Mouse (Mus musculus) CH12.LX (cell line): ENCODE results near the gene Oprm1. TPM values are rescaled to one million over a fixed set of nuclear protein-coding genes. Genes with fewer than 3 reads are reported as not detected.
"Not testable (repeated sequence)": the region's sequence is repeated elsewhere in the genome, so short reads cannot be mapped to it uniquely, and the experiment has no call there.

Source experiments
- DNase-seq: peaks from one replicate; pipeline ENCODE4 v3.0.0-alpha.2; 2013; ENCODE audit errors: extremely low read depth
- H3K27ac ChIP-seq: 2 replicates; pipeline ENCODE4 v1.5.1; 2012; ENCODE audit warnings: low read depth, mild to moderate bottlenecking, control low read depth, moderate library complexity; ENCODE audit not compliant: insufficient read depth
- H3K27me3 ChIP-seq: replicated peaks from 2 replicates; pipeline ENCODE3; 2012; ENCODE audit warnings: inconsistent platforms
- H3K36me3 ChIP-seq, 2 experiments: replicated peaks in 1 of 2; 2 replicates each; pipeline versions ENCODE3 to v1.6.1; 2012; ENCODE audit warnings: inconsistent platforms in 1 of 2, low read length in 1 of 2, mild to moderate bottlenecking in 1 of 2, mixed read lengths in 1 of 2, moderate library complexity in 1 of 2; ENCODE audit not compliant: control insufficient read depth in 1 of 2, insufficient read depth in 1 of 2
- H3K4me1 ChIP-seq, 2 experiments: 2 replicates each; pipeline ENCODE4 v1.6.1; 2012; ENCODE audit warnings: inconsistent platforms in 1 of 2, moderate library complexity in 1 of 2; ENCODE audit not compliant: insufficient read depth in 2 of 2, control insufficient read depth in 1 of 2
- H3K4me2 ChIP-seq: 2 replicates; pipeline ENCODE4 v1.6.1; 2012; ENCODE audit warnings: low read depth, mild to moderate bottlenecking, control low read depth; ENCODE audit not compliant: poor library complexity, insufficient read depth, severe bottlenecking
- H3K4me3 ChIP-seq, 3 experiments: fragments of 150-350 bp in 1 of 3; sonication (generic) in 1 of 3; replicated peaks in 1 of 3; 2 replicates each; pipeline versions ENCODE3 to v1.5.1; 2011 to 2012; ENCODE audit warnings: low read depth in 2 of 3, low read length in 2 of 3, mild to moderate bottlenecking in 2 of 3, moderate library complexity in 2 of 3, control low read depth in 1 of 3, improper control_type of control experiment in 1 of 3, inconsistent platforms in 1 of 3, mixed read lengths in 1 of 3; ENCODE audit not compliant: poor library complexity in 1 of 3
- H3K79me2 ChIP-seq: replicated peaks from 2 replicates; pipeline ENCODE4 v1.6.1; 2012; ENCODE audit warnings: mild to moderate bottlenecking, moderate library complexity; ENCODE audit not compliant: control insufficient read depth, poor library complexity, insufficient read depth, severe bottlenecking; ENCODE audit errors: extremely low read depth
- H3K9ac ChIP-seq: 2 replicates; pipeline ENCODE4 v1.6.1; 2012; ENCODE audit warnings: low read depth, mild to moderate bottlenecking, control low read depth, moderate library complexity; ENCODE audit not compliant: insufficient read depth
- H3K9me3 ChIP-seq: replicated peaks from 2 replicates; pipeline ENCODE3; 2012; ENCODE audit warnings: low read length, inconsistent platforms, mixed read lengths
- BHLHE40 ChIP-seq: IDR thresholded peaks from 2 replicates; pipeline ENCODE4 v1.6.1; 2011; ENCODE audit warnings: mild to moderate bottlenecking, low read depth, low read length, improper control_type of control experiment
- CHD1 ChIP-seq: IDR thresholded peaks from 2 replicates; pipeline ENCODE4 v1.6.1; 2012; ENCODE audit warnings: low read depth, low read length, improper control_type of control experiment, inconsistent platforms
- CTCF ChIP-seq, 2 experiments: IDR thresholded peaks in 1 of 2; conservative IDR thresholded peaks in 1 of 2; 2 replicates each; pipeline ENCODE4 v1.5.1; 2011 to 2012; ENCODE audit warnings: low read depth in 2 of 2, low read length in 2 of 2, improper control_type of control experiment in 1 of 2, inconsistent platforms in 1 of 2, mild to moderate bottlenecking in 1 of 2, moderate library complexity in 1 of 2
- ETS1 ChIP-seq: conservative IDR thresholded peaks from 2 replicates; pipeline ENCODE4 v1.6.1; 2012; ENCODE audit warnings: low read depth, mild to moderate bottlenecking, inconsistent platforms, low read length, improper control_type of control experiment, moderate library complexity
- MAZ ChIP-seq: IDR thresholded peaks from 2 replicates; pipeline ENCODE4 v1.6.1; 2012; ENCODE audit warnings: low read depth, mild to moderate bottlenecking, inconsistent platforms, low read length, improper control_type of control experiment, moderate library complexity
- NELFE ChIP-seq: IDR thresholded peaks from 2 replicates; pipeline ENCODE4 v1.6.1; 2011; ENCODE audit warnings: low read depth, low read length, improper control_type of control experiment
- RAD21 ChIP-seq: IDR thresholded peaks from 2 replicates; pipeline ENCODE4 v1.6.1; 2011; ENCODE audit warnings: low read depth, mild to moderate bottlenecking, low read length, improper control_type of control experiment, moderate library complexity
- SMC3 ChIP-seq: IDR thresholded peaks from 2 replicates; pipeline ENCODE4 v1.6.1; 2011; ENCODE audit warnings: low read depth, low read length, improper control_type of control experiment
- ZC3H11A ChIP-seq: IDR thresholded peaks from 2 replicates; pipeline ENCODE4 v1.6.1; 2012; ENCODE audit warnings: low read depth, mild to moderate bottlenecking, inconsistent platforms, low read length, improper control_type of control experiment
- ZMIZ1 ChIP-seq: IDR thresholded peaks from 2 replicates; pipeline ENCODE4 v1.6.1; 2012; ENCODE audit warnings: low read depth, mild to moderate bottlenecking, inconsistent platforms, low read length, improper control_type of control experiment
- ZNF384 ChIP-seq: IDR thresholded peaks from 2 replicates; pipeline ENCODE4 v1.6.1; 2012; ENCODE audit warnings: low read depth, low read length, improper control_type of control experiment, inconsistent platforms
- dilution Hi-C: fragments of 300-500 bp; cut with MboI; formaldehyde crosslinking; loops from 2 replicates; pipeline ENCODE4 v1.14.3; 2020; ENCODE audit warnings: low sequenced_read_pairs; ENCODE audit not compliant: extremely low pct_unique_long_range_greater_than_20kb, extremely low pct_ligation_motif_present
- in situ Hi-C: fragments of 300-500 bp; cut with MboI; formaldehyde crosslinking; loops from 3 replicates; pipeline ENCODE4 v1.14.3; 2019; ENCODE audit warnings: low sequenced_read_pairs, low pct_ligation_motif_present, low pct_unique_long_range_greater_than_20kb, mixed read lengths
- polyA plus RNA-seq: library from polyadenylated mRNA; unstranded; fragments of >175 nt; gene quantifications from 2 replicates; pipeline ENCODE4 v1.2.1, GENCODE M21; 2012; ENCODE audit warnings: low read depth; ENCODE audit not compliant: insufficient read length
- total RNA-seq, 2 experiments: library from RNA; depleted of rRNA; stranded (reverse); fragments of 300-350 nt in 1 of 2; fragments of >200 nt in 1 of 2; gene quantifications; 2 replicates each; pipeline ENCODE4 v1.2.3; 2012 to 2014

Gene Oprm1
- total and polyA plus RNA-seq, 3 experiments: not detected

DNA sequence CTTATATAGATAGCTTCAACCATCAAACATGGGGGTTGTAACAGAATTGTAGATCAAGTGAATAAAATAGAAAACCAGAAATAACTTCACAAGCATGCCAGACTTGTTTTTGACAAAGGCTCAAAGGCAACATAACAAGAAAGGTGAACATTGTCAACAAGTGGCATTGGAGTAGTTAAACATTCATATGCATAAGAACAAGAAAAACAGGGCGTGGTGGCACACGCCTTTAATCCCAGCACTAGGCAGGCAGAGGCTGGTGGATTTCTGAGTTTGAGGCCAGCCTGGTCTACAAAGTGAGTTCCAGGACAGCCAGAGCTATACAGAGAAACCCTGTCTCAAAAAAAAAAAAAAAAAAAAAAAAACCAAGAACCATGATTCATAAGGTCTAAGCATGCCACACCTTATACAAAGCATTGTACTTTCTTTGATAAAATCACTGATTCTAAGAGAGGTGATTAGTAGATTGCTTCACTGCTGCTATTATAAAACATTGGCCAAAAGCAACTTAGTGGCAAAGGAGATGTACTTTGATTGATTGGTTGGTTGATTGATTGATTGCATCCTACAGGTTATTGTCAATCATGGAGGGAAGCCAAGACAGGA is 120.1 kb downstream of the Oprm1 start:
- in situ Hi-C loops: loop anchor here (25.0 kb wide), 1 partner anchor 134 kb away; no protein-coding TSS in a partner anchor
- no peaks in the 10 kb centered on the region for H3K27me3 ChIP-seq
- no peaks in the 10 kb centered on the region for H3K36me3 ChIP-seq
- H3K4me1 ChIP-seq: no peaks in the 10 kb centered on the region
- no peak overlapping the region for H3K9ac ChIP-seq
- no peaks in the 10 kb centered on the region for H3K79me2 ChIP-seq
- H3K27ac ChIP-seq: no peak overlapping the region
- no peak for DNase-seq
- H3K4me3 ChIP-seq: no peak overlapping the region
- no peaks in the 10 kb centered on the region for H3K9me3 ChIP-seq
- no peak overlapping the region for H3K4me2 ChIP-seq
- TF ChIP-seq BHLHE40 (no peak), RAD21 (no peak), ZNF384 (no peak), NELFE (no peak), ZMIZ1 (no peak), ETS1 (no peak)
- TF ChIP-seq, all 38 proteins: peak for 0
- dilution Hi-C loops: no loop called here

DNA sequence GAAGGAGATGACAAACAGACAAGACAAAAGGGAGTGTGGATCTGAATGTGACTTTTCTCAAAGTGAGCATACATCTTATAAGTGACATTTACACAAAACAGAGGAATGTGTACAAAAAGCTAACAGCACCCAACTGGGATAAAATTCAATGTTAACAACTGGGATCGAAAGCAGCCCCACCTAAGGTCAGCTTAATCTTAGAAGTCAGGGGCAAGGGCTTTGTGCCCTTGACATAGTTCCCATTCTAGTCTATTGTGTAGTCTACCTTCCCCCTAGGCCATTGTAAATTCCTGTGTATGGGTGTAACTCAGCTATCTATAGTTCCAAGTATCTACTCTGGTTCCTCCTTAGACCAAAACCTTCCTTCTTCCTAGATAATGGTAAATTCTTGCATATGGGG is 123.7 kb downstream of the Oprm1 start:
- H3K79me2 ChIP-seq, H3K9ac ChIP-seq, H3K36me3 ChIP-seq, H3K27me3 ChIP-seq, H3K4me3 ChIP-seq, H3K4me2 ChIP-seq, H3K9me3 ChIP-seq, H3K27ac ChIP-seq, H3K4me1 ChIP-seq, dilution Hi-C loops, DNase-seq: not testable (repeated sequence)
- in situ Hi-C loops: loop anchor here (25.0 kb wide), 1 partner anchor 130 kb away; no protein-coding TSS in a partner anchor

DNA sequence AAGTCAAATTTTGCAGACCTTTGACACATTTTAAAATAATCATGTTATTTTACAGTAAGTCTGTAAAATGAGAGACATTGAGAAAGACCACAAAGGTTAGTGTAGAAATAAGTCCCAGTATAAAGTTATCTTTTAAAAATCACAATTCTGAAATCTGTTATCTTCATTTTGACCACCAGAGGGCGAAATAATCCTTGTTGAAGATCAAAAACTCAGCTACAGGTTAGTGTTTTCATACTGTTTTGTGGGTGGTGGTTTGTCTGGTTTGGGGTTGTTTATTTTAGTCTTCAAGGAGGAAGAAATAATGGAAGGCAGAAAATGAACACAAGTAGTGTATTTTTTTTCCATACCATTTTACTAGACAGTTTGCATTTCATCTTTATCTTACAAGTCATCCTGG is 127.2 kb downstream of the Oprm1 start:
- peaks cover 0 to 4% of the 10 kb centered on the region in 2 experiments for H3K36me3 ChIP-seq
- no peak overlapping the region for H3K4me2 ChIP-seq
- dilution Hi-C loops: no loop called here
- H3K27me3 ChIP-seq: no peaks in the 10 kb centered on the region
- peak in 1 of 2 experiments; percentile 75; a peak in 2 of 4 replicates for TF ChIP-seq CTCF (conservative IDR thresholded peaks at IDR 0.05 in 1 of 2, IDR thresholded peaks at IDR 0.05 in 1 of 2; ENCODE audit: low read depth in 2 of 2, low read length in 2 of 2)
- TF ChIP-seq MAZ: no peak
- TF ChIP-seq ZC3H11A: peak; percentile 61
- TF ChIP-seq RAD21: peak; percentile 86
- no peak for TF ChIP-seq CHD1
- peak; percentile 83 for TF ChIP-seq SMC3
- TF ChIP-seq, all 38 proteins: peak for 4
- Histone ChIP-seq H3K4me3 (no peak overlapping the region), H3K27ac (no peak overlapping the region), H3K9me3 (no peaks in the 10 kb centered on the region), H3K79me2 (no peaks in the 10 kb centered on the region), H3K4me1 (0 out of 4 replicates have a peak, but pooled peaks cover 0 to 3% of the 10 kb centered on the region in 2 experiments), H3K9ac (no peak overlapping the region)
- in situ Hi-C loops: loop anchor here (5.0 to 25.0 kb wide), 2 partner anchors 127 to 192 kb away; no protein-coding TSS in a partner anchor
- peak; percentile 45 for DNase-seq
